Mouse (Mus musculus): ENCODE data around the gene Vmn2r109.

Gene Vmn2r109

GRCm38 (mm10) chr17:20564656-20565055 is at the start of gene Vmn2r109:
Gene Vmn2r109, minus strand, starts transcription at chr17:20564756.
- no peak for DNase-seq (ENCODE audit: low read depth, low spot score)

GRCm38 (mm10) chr17:20596323-20596722 is 31.8 kb upstream of the Vmn2r109 start, which contains the start of gene Vmn2r110:
Gene Vmn2r110, minus strand, starts transcription at chr17:20596423.
- DNase-seq (ENCODE audit: low read depth, low spot score), result no peak

- DNase-seq (ENCODE audit: low read depth, low spot score), result peak; percentile 63
Observed at GRCm38 (mm10) chr17:20508247-20508646, 56.3 kb downstream of the Vmn2r109 start.

- DNase-seq (ENCODE audit: low read depth, low spot score), result no peak
Observed at GRCm38 (mm10) chr17:20497858-20498257, 66.7 kb downstream of the Vmn2r109 start, which contains the start of gene Vmn1r225. Gene Vmn1r225, plus strand, starts transcription at chr17:20498158.
